Mouse (Mus musculus) liver, postnatal 0 days (tissue): ENCODE data around the gene Trib3.

Experiments used
- CTCF ChIP-seq: sonication (generic); IDR thresholded peaks from 2 replicates; pipeline ENCODE4 v1.5.1; 2016; ENCODE audit warnings: antibody characterized with exemption, low read depth
- EP300 ChIP-seq: IDR thresholded peaks from 2 replicates; pipeline ENCODE4 v1.6.1; 2016; ENCODE audit warnings: antibody characterized with exemption, low read depth, mild to moderate bottlenecking

GRCm38 (mm10) chr2:152335289-152335820, 8.5 kb downstream of the Trib3 start:
- no peak for TF ChIP-seq EP300
- no peak for TF ChIP-seq CTCF
